Mouse (Mus musculus) lung, postnatal 0 days (tissue): ENCODE data around the gene Ankmy1.

Source experiments
- CTCF ChIP-seq: IDR thresholded peaks from 2 replicates; pipeline ENCODE4 v1.5.1; 2016; ENCODE audit warnings: antibody characterized with exemption, mild to moderate bottlenecking
- EP300 ChIP-seq: IDR thresholded peaks from 2 replicates; pipeline ENCODE4 v1.6.1; 2016; ENCODE audit warnings: antibody characterized with exemption, mild to moderate bottlenecking, control low read depth

- TF ChIP-seq CTCF (no peak; the same call in 1 of the 2 replicates), EP300 (no peak)
These were observed 71.3 kb downstream of the Ankmy1 start, which contains the start of gene Gpc1 for GRCm38 (mm10) chr1:92831188-92832001.
